8 mouse cellular contexts compared by ENCODE assay signal in genomic region chr2:167565682-167566081, GRCm38 (mm10). TPM values are rescaled to one million over a fixed set of nuclear protein-coding genes. Genes with fewer than 3 reads are reported as not detected.
DNase-seq lines count a peak whose midpoint lies in the region; ATAC-seq lines count a peak whose summit lies in the region.

No protein-coding gene starts in this region.

- H3K9ac ChIP-seq in heart, embryonic 13.5 days = peak overlapping the region; percentile 75
- H3K9ac ChIP-seq in kidney, embryonic 16.5 days (replicated peaks; ENCODE audit: low read length) = peak overlapping the region; percentile 47

- peaks cover 14% of the 10 kb centered on the region for H3K4me1 ChIP-seq in brown adipose tissue, adult 24 weeks (ENCODE audit: control insufficient read depth, insufficient read depth, insufficient read length, low read length)
- peaks cover 54% of the 10 kb centered on the region for H3K4me1 ChIP-seq in heart, embryonic 13.5 days
- peaks cover 39% of the 10 kb centered on the region for H3K4me1 ChIP-seq in kidney, embryonic 16.5 days (ENCODE audit: insufficient read depth, low read length)
- H3K4me1 ChIP-seq in midbrain, embryonic 10.5 days = peaks cover 36% of the 10 kb centered on the region

- peak; percentile 18; the same call in 1 of the 2 replicates for ATAC-seq in heart, embryonic 13.5 days (ENCODE audit: extremely low read depth, insufficient number of reproducible peaks, low FRiP score, low TSS enrichment)
- peak; percentile 62 for ATAC-seq in kidney, embryonic 16.5 days (ENCODE audit: low FRiP score, low TSS enrichment)
- no peak for ATAC-seq in megakaryocyte-erythroid progenitor cell, adult 5-6 weeks (replicated peaks; ENCODE audit: low FRiP score, low TSS enrichment, poor library complexity, severe bottlenecking)
- ATAC-seq in megakaryocyte progenitor cell, adult 5-6 weeks (replicated peaks; ENCODE audit: poor library complexity) = no peak

- H3K36me3 ChIP-seq in heart, embryonic 13.5 days = no peaks in the 10 kb centered on the region
- H3K36me3 ChIP-seq in kidney, embryonic 16.5 days (ENCODE audit: insufficient read depth, low read length) = no peaks in the 10 kb centered on the region
- H3K36me3 ChIP-seq in midbrain, embryonic 10.5 days = no peaks in the 10 kb centered on the region

- no peaks in the 10 kb centered on the region for H3K9me3 ChIP-seq in heart, embryonic 13.5 days
- H3K9me3 ChIP-seq in kidney, embryonic 16.5 days (ENCODE audit: low read length) = no peaks in the 10 kb centered on the region
- H3K9me3 ChIP-seq in midbrain, embryonic 10.5 days (replicated peaks) = no peaks in the 10 kb centered on the region

- H3K4me3 ChIP-seq in brown adipose tissue, adult 24 weeks (ENCODE audit: insufficient read depth, low read depth, low read length) = peak overlapping the region; percentile 38
- peak overlapping the region; percentile 19; the same call in 1 of the 2 replicates for H3K4me3 ChIP-seq in heart, embryonic 13.5 days
- 0 out of 2 replicates have a peak overlapping the region, but pooled peaks have one; percentile 2 for H3K4me3 ChIP-seq in kidney, embryonic 16.5 days (ENCODE audit: low read length)
- peak overlapping the region; percentile 30 for H3K4me3 ChIP-seq in midbrain, embryonic 10.5 days

- peaks cover 5% of the 10 kb centered on the region; the same call in 1 of the 2 replicates for H3K27me3 ChIP-seq in heart, embryonic 13.5 days (replicated peaks)
- H3K27me3 ChIP-seq in kidney, embryonic 16.5 days (ENCODE audit: insufficient read depth, low read length) = no peaks in the 10 kb centered on the region
- H3K27me3 ChIP-seq in midbrain, embryonic 10.5 days (ENCODE audit: low read depth, poor library complexity, severe bottlenecking) = peaks cover 21% of the 10 kb centered on the region

- peak overlapping the region; percentile 56 for H3K27ac ChIP-seq in brown adipose tissue, adult 24 weeks (replicated peaks; ENCODE audit: low read depth, low read length)
- H3K27ac ChIP-seq in heart, embryonic 13.5 days (replicated peaks) = peak overlapping the region; percentile 86
- peak overlapping the region; percentile 95 for H3K27ac ChIP-seq in kidney, embryonic 16.5 days (ENCODE audit: low read length)
- peak overlapping the region; percentile 73 for H3K27ac ChIP-seq in midbrain, embryonic 10.5 days (replicated peaks)

- DNase-seq in 3134 (ENCODE audit: extremely low read depth, insufficient read length, low spot score) = peak; percentile 85
- DNase-seq in midbrain, embryonic 10.5 days (ENCODE audit: low spot score) = peak; percentile 48
- DNase-seq in urinary bladder, postnatal 25 days (ENCODE audit: low spot score) = no peak

- H3K4me2 ChIP-seq in heart, embryonic 13.5 days = peak overlapping the region; percentile 62
- peak overlapping the region; percentile 34 for H3K4me2 ChIP-seq in kidney, embryonic 16.5 days (replicated peaks; ENCODE audit: low read depth, low read length)

- WGBS in heart, embryonic 13.5 days = 9% methylated on average over 18 of the region's 19 CpGs
- 6% methylated on average over 19 of the region's 19 CpGs for WGBS in kidney, embryonic 16.5 days
- 20% methylated on average over 19 of the region's 19 CpGs for WGBS in midbrain, embryonic 10.5 days

RNA-seq across cellular contexts. Expression of gene Snai1, which starts 27.7 kb away (rescaled TPM):
- 1.6 TPM in 1 of 2 replicates, not detected in the other for polyA plus RNA-seq in brown adipose tissue, adult 24 weeks (2012; ENCODE audit: insufficient read depth, insufficient read length, missing spikeins)
- 17.3 and 17.6 TPM in 2 replicates for polyA plus RNA-seq in heart, embryonic 13.5 days (2015; fragmentation: Nextera tagmentation; extraction: Ambion mirVana)
- polyA plus RNA-seq in kidney, embryonic 16.5 days (2015; fragmentation: Nextera tagmentation; extraction: Ambion mirVana) = 40.8 and 49.3 TPM in 2 replicates
- polyA plus RNA-seq in midbrain, embryonic 10.5 days (2016; fragmentation: Nextera tagmentation; extraction: Ambion mirVana) = 30.0 and 36.1 TPM in 2 replicates
- 0.37 TPM in 1 of 2 replicates, not detected in the other for total RNA-seq in megakaryocyte-erythroid progenitor cell, adult 5-6 weeks (2014; fragmentation: Nextera tagmentation)
- total RNA-seq in megakaryocyte-erythroid progenitor cell, adult 5-6 weeks (2017) = 0.52 TPM in 1 of 2 replicates, not detected in the other
- not detected in 2 replicates for total RNA-seq in megakaryocyte progenitor cell, adult 5-6 weeks (2015)
- total RNA-seq in megakaryocyte progenitor cell, adult 5-6 weeks (2017) = 0.33 and 0.44 TPM in 2 replicates

Comparison
In these comparisons a context has a peak if more than half of its experiments do, and no peak if none do; other contexts are left out.
1. ATAC-seq: peak in heart, embryonic 13.5 days (single experiment) and kidney, embryonic 16.5 days (single experiment); none in megakaryocyte-erythroid progenitor cell, adult 5-6 weeks (single experiment) and megakaryocyte progenitor cell, adult 5-6 weeks (single experiment).
2. Peak in every context shown above with its lines, with median percentiles within 50 percentile points of each other: H3K27ac ChIP-seq and H3K4me3 ChIP-seq.